Mouse (Mus musculus): Measurements from ENCODE around the gene Nipsnap1. TPM values are rescaled to one million over a fixed set of nuclear protein-coding genes. Genes with fewer than 3 reads are reported as not detected.

Nipsnap1 gene
- 100 to 1,000 TPM in 1 of 4 experiments, 10 to 100 TPM in 3; 89.8 to 108 (median 95.7) TPM for total RNA-seq (2022)

- peak; percentile 76 for DNase-seq (ENCODE audit: low spot score in 2 of 2)
Observed at GRCm38 (mm10) chr11:4873755-4874475, at the start of gene Nipsnap1. Nipsnap1 (plus strand) TSS chr11:4873951.

GRCm38 (mm10) chr11:4826152-4826778 is 47.5 kb upstream of the Nipsnap1 start:
- DNase-seq (ENCODE audit: low spot score in 2 of 2): no peak

- no peak for DNase-seq (ENCODE audit: low spot score in 2 of 2)
Observed at GRCm38 (mm10) chr11:4827340-4827739, 46.4 kb upstream of the Nipsnap1 start.

- no peak for DNase-seq (ENCODE audit: low spot score in 2 of 2)
Observed at GRCm38 (mm10) chr11:4827916-4828315, 45.8 kb upstream of the Nipsnap1 start.

GRCm38 (mm10) chr11:4831066-4831465 is 42.7 kb upstream of the Nipsnap1 start:
- DNase-seq (ENCODE audit: low spot score in 2 of 2): no peak

DNA sequence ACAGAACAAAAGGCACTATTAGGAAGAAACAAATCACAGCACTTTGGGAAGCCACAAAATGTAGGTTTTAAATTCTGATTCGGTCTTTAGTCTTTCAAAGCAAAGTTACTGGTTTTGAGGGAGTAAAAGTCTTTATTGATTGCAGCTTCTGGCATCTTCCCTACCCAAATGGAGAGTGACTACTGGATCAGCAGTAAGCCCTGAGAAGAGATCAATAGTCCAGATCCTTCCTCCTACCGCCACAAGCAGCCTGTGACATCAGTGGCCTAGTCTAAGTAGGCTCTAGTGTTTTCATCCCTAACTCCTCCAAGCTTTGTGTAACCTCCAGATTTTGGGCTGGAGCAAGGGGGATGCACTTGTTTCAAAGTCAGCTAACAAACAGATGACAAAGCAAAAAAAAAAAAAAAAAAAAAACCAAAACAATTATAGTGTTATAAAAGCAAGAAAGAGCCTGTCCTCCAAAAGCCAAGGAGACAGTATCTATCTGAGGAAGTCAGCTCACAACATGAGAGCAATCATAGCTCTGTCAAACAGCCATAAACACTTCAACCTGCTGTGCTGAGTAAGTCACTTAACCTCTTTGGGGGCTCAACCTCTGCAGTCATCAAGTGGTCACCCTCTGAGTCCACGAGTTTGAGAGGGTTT is 40.3 kb upstream of the Nipsnap1 start:
- no peak for DNase-seq (ENCODE audit: low spot score in 2 of 2)

- no peak for DNase-seq (ENCODE audit: low spot score in 2 of 2)
Observed at GRCm38 (mm10) chr11:4835436-4835835, 38.3 kb upstream of the Nipsnap1 start.

DNA sequence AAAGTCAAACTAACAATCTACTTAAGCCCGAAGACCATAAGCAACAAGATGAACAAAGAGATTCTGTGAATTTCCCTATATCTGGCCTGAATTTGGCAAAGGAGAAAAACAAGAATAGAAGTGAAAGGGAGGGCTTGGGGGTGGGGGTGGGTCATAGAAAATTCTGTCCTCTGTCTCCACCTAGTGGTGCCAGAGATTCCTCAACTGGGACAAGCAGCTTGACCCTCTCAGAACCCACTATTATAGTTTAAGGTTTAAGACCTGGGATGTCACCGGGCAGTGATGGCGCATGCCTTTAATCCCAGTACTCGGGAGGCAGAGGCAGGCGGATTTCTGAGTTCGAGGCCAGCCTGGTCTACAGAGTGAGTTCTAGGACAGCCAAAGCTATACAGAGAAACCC is 37.0 kb upstream of the Nipsnap1 start:
- DNase-seq (ENCODE audit: low spot score in 2 of 2): peak in 1 of 2 experiments; percentile 33

DNA sequence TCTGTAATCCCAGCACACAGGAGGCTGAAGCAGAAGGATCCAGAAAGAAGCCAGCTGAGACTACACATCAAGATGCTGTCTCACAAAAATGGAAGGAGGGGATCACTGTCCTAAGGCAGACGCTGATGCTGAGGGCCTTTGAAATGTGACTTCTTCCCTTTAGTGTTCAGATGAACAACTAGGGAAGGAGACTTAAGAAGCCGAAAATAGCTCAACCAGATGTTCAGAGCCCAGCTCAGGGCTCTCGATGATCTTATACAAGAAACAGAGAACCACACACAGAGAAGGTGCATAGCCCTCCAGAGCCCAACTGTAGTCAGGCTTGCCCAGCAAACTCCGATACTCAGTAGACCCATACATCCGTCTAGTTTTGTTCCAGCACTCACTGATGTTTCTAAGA is 36.4 kb upstream of the Nipsnap1 start:
- no peak for DNase-seq (ENCODE audit: low spot score in 2 of 2)

- DNase-seq (ENCODE audit: low spot score in 2 of 2): no peak
Observed at GRCm38 (mm10) chr11:4838235-4838634, 35.5 kb upstream of the Nipsnap1 start.

- no peak for DNase-seq (ENCODE audit: low spot score in 2 of 2)
Observed at GRCm38 (mm10) chr11:4840942-4841526, 32.7 kb upstream of the Nipsnap1 start.

GRCm38 (mm10) chr11:4848483-4849248 is 25.1 kb upstream of the Nipsnap1 start:
- DNase-seq (ENCODE audit: low spot score in 2 of 2): peak in 1 of 2 experiments; percentile 12

GRCm38 (mm10) chr11:4849258-4849943 is 24.4 kb upstream of the Nipsnap1 start, which contains the start of gene Nf2:
Nf2 (minus strand) TSS chr11:4849536.
- peak; percentile 99 for DNase-seq (ENCODE audit: low spot score in 2 of 2)

DNA sequence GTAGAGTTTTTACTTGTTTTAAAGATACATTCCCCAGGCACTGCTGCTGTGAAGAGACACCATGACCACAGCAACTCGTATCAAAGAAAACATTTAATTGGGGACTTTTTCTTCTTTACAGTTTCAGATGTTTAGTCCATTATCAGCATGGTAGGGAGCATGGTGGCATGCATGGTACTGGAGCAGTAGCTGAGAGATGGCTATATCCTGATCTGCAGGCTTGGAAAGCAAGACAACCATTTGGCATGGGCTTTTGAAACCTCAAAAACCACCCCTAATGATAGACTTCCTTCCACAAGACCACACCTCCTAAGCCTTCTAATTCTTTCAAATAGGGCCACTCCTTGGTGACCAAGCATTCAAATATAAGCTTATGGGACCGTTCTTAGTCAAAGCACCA is 23.3 kb upstream of the Nipsnap1 start:
- DNase-seq (ENCODE audit: low spot score in 2 of 2): no peak

DNA sequence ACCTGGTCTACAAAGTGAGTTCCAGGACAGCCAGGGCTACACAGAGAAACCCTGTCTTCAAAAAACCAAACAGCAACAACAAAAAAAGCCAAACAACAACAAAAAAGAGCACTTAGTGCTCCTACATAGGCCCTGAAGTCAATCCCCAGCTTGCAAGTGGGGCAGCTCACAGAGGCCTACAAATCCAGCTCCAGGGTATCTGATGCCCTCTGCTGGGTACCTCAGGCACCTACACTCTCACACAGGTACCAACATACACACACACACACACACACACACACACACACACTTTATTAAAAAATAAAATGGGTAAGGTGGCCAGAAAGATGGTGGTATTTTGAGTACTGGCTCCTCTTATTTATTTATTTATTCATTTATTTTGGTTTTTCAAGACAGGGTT is 20.7 kb upstream of the Nipsnap1 start:
- DNase-seq (ENCODE audit: low spot score in 2 of 2): no peak

DNA sequence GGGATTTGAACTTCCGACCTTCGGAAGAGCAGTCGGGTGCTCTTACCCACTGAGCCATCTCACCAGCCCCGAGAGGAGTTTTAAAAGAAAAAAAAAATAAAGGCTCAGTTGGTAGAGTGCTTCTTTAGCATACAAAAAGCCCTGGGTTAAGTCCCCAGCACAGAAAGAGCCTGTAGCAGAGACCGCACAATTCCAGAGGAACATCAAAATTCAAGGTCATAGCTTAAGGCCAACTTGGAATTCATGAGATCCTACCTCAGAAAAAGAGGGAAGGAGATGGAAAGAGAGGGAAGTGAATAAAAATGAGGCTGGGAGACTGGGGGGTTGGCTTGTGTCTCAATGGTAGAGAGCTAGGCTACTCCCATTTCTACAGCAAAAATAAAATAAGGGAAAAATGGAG is 19.6 kb upstream of the Nipsnap1 start:
- DNase-seq (ENCODE audit: low spot score in 2 of 2): no peak

GRCm38 (mm10) chr11:4858416-4858815 is 15.3 kb upstream of the Nipsnap1 start:
- DNase-seq (ENCODE audit: low spot score in 2 of 2): no peak

DNA sequence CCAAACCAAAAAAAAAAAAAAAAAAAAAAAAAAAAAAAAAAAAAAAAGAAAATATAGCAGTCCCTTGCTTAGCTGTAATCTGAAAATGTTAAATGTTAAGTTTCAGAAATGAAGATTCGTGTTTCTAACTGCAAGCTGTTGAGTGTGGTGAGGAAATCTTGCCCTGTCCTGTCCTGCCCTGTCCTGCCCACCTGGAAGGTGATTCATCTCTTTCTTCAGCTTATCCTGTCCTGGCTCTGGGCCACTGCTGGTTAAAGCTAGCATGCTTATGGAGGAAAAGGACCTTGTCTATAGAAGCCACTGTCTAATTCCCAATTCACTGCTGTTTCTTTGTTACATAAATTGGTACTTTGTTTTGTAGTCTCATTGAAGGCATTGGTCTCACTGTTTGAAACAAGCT is 12.8 kb upstream of the Nipsnap1 start:
- no peak for DNase-seq (ENCODE audit: low spot score in 2 of 2)

DNA sequence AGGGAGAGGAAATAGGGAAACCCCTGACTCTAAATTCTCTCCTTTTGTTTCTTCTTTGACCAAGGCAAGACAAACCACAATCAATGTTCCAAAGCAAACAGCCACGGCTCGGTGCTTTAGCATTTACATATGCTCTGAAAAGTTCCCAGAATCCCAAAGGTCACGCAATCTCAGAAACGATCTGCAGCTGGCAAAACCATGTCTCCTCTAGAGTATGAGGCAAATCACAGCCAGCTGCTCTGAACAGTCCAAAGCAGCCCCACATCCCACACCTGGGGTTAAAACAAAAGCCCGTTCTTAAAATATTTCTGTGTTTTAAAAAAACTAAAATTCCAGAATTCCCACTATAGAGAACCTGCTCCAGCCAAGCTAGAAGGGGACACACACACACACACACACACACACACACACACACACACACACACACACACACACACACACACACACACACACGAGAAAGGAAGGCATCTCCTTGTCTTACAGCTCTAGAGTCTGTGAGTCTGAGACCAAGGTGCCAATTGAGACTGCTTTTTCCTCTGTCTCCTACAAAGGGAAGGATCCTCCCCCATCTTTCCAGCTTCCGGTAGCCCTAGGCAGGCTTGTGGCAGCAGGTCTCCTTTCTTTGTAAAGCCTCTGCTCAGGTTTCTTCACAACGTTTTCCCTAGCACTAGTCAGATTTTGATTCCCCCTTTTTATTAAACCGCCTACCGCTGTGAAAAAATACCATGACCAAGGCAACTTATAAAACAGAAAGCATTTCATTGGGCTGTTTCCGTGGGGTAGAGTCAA is 11.7 kb upstream of the Nipsnap1 start:
- DNase-seq (ENCODE audit: low spot score in 2 of 2): no peak

DNA sequence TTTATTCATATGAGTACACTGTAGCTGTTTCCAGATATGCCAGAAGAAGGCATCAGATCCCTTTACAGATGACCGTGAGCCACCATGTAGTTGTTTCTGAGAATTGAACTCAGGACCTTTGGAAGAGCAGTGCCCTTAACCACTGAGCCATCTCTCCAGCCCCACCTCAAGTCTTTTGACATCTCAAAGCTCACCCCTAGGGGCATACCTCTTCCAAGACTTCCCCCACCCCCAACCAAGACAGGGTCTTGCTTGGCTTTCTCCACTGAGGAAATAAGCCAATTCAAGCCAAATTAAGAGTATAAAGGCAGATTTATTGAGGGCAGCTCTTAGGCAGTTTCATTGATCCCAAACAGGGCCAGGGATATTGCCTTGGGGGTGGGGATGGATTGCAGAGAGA is 11.0 kb upstream of the Nipsnap1 start:
- DNase-seq (ENCODE audit: low spot score in 2 of 2): no peak
